Mouse (Mus musculus): Measurements from ENCODE around the gene Repin1. TPM values are rescaled to one million over a fixed set of nuclear protein-coding genes. Genes with fewer than 3 reads are reported as not detected.

Repin1 gene
- polyA plus RNA-seq, 1 experiment: 9.1 TPM

- no peaks in the 10 kb centered on the region for H3K79me2 ChIP-seq (ENCODE audit: control insufficient read depth, insufficient read depth)
- no peaks in the 10 kb centered on the region for H3K27me3 ChIP-seq (ENCODE audit: control insufficient read depth, insufficient read depth, insufficient read length)
- no peak overlapping the region for H3K4me3 ChIP-seq (ENCODE audit: insufficient read depth, poor library complexity, severe bottlenecking)
- H3ac ChIP-seq (ENCODE audit: control insufficient read depth, insufficient read length, low read depth): no peak overlapping the region
- H3K79me3 ChIP-seq (ENCODE audit: low read depth): no peaks in the 10 kb centered on the region
- no peak for TF ChIP-seq USF1 (IDR thresholded peaks at IDR 0.05; ENCODE audit: low read depth)
- no peak for TF ChIP-seq CEBPB (IDR thresholded peaks at IDR 0.05; ENCODE audit: low read depth)
- no peak for TF ChIP-seq MYOG (IDR thresholded peaks at IDR 0.05; ENCODE audit: control insufficient read depth, extremely low read depth, insufficient read length)
- no peak for TF ChIP-seq CTCF (IDR thresholded peaks at IDR 0.05; ENCODE audit: control insufficient read depth, insufficient read depth, insufficient read length)
- TF ChIP-seq MAX (IDR thresholded peaks at IDR 0.05): no peak
- TF ChIP-seq FOSL1 (IDR thresholded peaks at IDR 0.05; ENCODE audit: insufficient read depth, low read length, poor library complexity, severe bottlenecking): no peak
- no peak for TF ChIP-seq MYOD1 (IDR thresholded peaks at IDR 0.05; ENCODE audit: control insufficient read depth, insufficient read length, low read depth)
- H3K36me3 ChIP-seq (ENCODE audit: control insufficient read depth, insufficient read depth): no peaks in the 10 kb centered on the region
Observed at GRCm38 (mm10) chr6:48581257-48581656, 12.4 kb upstream of the Repin1 start.

GRCm38 (mm10) chr6:48582037-48582436, 11.6 kb upstream of the Repin1 start:
- H3K4me3 ChIP-seq (ENCODE audit: insufficient read depth, poor library complexity, severe bottlenecking): no peak overlapping the region
- no peaks in the 10 kb centered on the region for H3K36me3 ChIP-seq (ENCODE audit: control insufficient read depth, insufficient read depth)
- no peak for TF ChIP-seq CTCF (IDR thresholded peaks at IDR 0.05; ENCODE audit: control insufficient read depth, insufficient read depth, insufficient read length)
- no peak for TF ChIP-seq MYOG (IDR thresholded peaks at IDR 0.05; ENCODE audit: control insufficient read depth, extremely low read depth, insufficient read length)
- TF ChIP-seq MAX (IDR thresholded peaks at IDR 0.05): no peak
- no peak for TF ChIP-seq MYOD1 (IDR thresholded peaks at IDR 0.05; ENCODE audit: control insufficient read depth, insufficient read length, low read depth)
- TF ChIP-seq USF1 (IDR thresholded peaks at IDR 0.05; ENCODE audit: low read depth): no peak
- no peak for TF ChIP-seq FOSL1 (IDR thresholded peaks at IDR 0.05; ENCODE audit: insufficient read depth, low read length, poor library complexity, severe bottlenecking)
- no peak for TF ChIP-seq CEBPB (IDR thresholded peaks at IDR 0.05; ENCODE audit: low read depth)
- no peaks in the 10 kb centered on the region for H3K79me2 ChIP-seq (ENCODE audit: control insufficient read depth, insufficient read depth)
- H3K79me3 ChIP-seq (ENCODE audit: low read depth): no peaks in the 10 kb centered on the region
- H3K27me3 ChIP-seq (ENCODE audit: control insufficient read depth, insufficient read depth, insufficient read length): no peaks in the 10 kb centered on the region
- no peak overlapping the region for H3ac ChIP-seq (ENCODE audit: control insufficient read depth, insufficient read length, low read depth)

- Histone ChIP-seq H3K79me2 (ENCODE audit: control insufficient read depth, insufficient read depth) (peaks cover 5% of the 10 kb centered on the region), H3K4me3 (ENCODE audit: insufficient read depth, poor library complexity, severe bottlenecking) (no peak within 1 kb of the TSS), H3ac (ENCODE audit: control insufficient read depth, insufficient read length, low read depth) (no peak within 1 kb of the TSS), H3K79me3 (ENCODE audit: low read depth) (peaks cover 1% of the 10 kb centered on the region), H3K36me3 (ENCODE audit: control insufficient read depth, insufficient read depth) (no peaks in the 10 kb centered on the region), H3K27me3 (ENCODE audit: control insufficient read depth, insufficient read depth, insufficient read length) (no peaks in the 10 kb centered on the region)
- no peak for TF ChIP-seq MYOG (IDR thresholded peaks at IDR 0.05; ENCODE audit: control insufficient read depth, extremely low read depth, insufficient read length)
- no peak for TF ChIP-seq FOSL1 (IDR thresholded peaks at IDR 0.05; ENCODE audit: insufficient read depth, low read length, poor library complexity, severe bottlenecking)
Observed at GRCm38 (mm10) chr6:48589194-48589750, 4.4 kb upstream of the Repin1 start, which contains the start of gene Gm45021. TSS of gene Gm45021 (plus strand) at chr6:48589610.

GRCm38 (mm10) chr6:48591221-48591845, 2.4 kb upstream of the Repin1 start:
- H3K4me3 ChIP-seq (ENCODE audit: insufficient read depth, poor library complexity, severe bottlenecking): no peak overlapping the region
- TF ChIP-seq FOSL1 (IDR thresholded peaks at IDR 0.05; ENCODE audit: insufficient read depth, low read length, poor library complexity, severe bottlenecking): no peak
- no peak for TF ChIP-seq MYOD1 (IDR thresholded peaks at IDR 0.05; ENCODE audit: control insufficient read depth, insufficient read length, low read depth)
- no peak for TF ChIP-seq CTCF (IDR thresholded peaks at IDR 0.05; ENCODE audit: control insufficient read depth, insufficient read depth, insufficient read length)
- no peak overlapping the region for H3ac ChIP-seq (ENCODE audit: control insufficient read depth, insufficient read length, low read depth)
- peaks cover 25% of the 10 kb centered on the region for H3K79me2 ChIP-seq (ENCODE audit: control insufficient read depth, insufficient read depth)
- peaks cover 6% of the 10 kb centered on the region for H3K36me3 ChIP-seq (ENCODE audit: control insufficient read depth, insufficient read depth)
- no peaks in the 10 kb centered on the region for H3K27me3 ChIP-seq (ENCODE audit: control insufficient read depth, insufficient read depth, insufficient read length)
- H3K79me3 ChIP-seq (ENCODE audit: low read depth): peaks cover 18% of the 10 kb centered on the region

- TF ChIP-seq USF1 (IDR thresholded peaks at IDR 0.05; ENCODE audit: low read depth) (no peak), MAX (IDR thresholded peaks at IDR 0.05) (no peak)
- no peak overlapping the region for H3K4me3 ChIP-seq (ENCODE audit: insufficient read depth, poor library complexity, severe bottlenecking)
- peaks cover 31% of the 10 kb centered on the region for H3K79me2 ChIP-seq (ENCODE audit: control insufficient read depth, insufficient read depth)
- peaks cover 19% of the 10 kb centered on the region for H3K79me3 ChIP-seq (ENCODE audit: low read depth)
- H3K27me3 ChIP-seq (ENCODE audit: control insufficient read depth, insufficient read depth, insufficient read length): no peaks in the 10 kb centered on the region
- H3ac ChIP-seq (ENCODE audit: control insufficient read depth, insufficient read length, low read depth): no peak overlapping the region
- peaks cover 11% of the 10 kb centered on the region for H3K36me3 ChIP-seq (ENCODE audit: control insufficient read depth, insufficient read depth)
Observed at GRCm38 (mm10) chr6:48591871-48592270, 1.8 kb upstream of the Repin1 start.

- Histone ChIP-seq H3ac (ENCODE audit: control insufficient read depth, insufficient read length, low read depth) (peak overlapping the region; percentile 97), H3K27me3 (ENCODE audit: control insufficient read depth, insufficient read depth, insufficient read length) (no peaks in the 10 kb centered on the region), H3K4me3 (ENCODE audit: insufficient read depth, poor library complexity, severe bottlenecking) (peak overlapping the region; percentile 60), H3K36me3 (ENCODE audit: control insufficient read depth, insufficient read depth) (peaks cover 31% of the 10 kb centered on the region), H3K79me2 (ENCODE audit: control insufficient read depth, insufficient read depth) (peaks cover 42% of the 10 kb centered on the region), H3K79me3 (ENCODE audit: low read depth) (peaks cover 22% of the 10 kb centered on the region)
- TF ChIP-seq USF1 (IDR thresholded peaks at IDR 0.05; ENCODE audit: low read depth) (no peak), MYOD1 (IDR thresholded peaks at IDR 0.05; ENCODE audit: control insufficient read depth, insufficient read length, low read depth) (no peak), FOSL1 (IDR thresholded peaks at IDR 0.05; ENCODE audit: insufficient read depth, low read length, poor library complexity, severe bottlenecking) (no peak)
Observed at GRCm38 (mm10) chr6:48594043-48594738, 508 bp downstream of the Repin1 start.

Data from C2C12 (cell line).